8 mouse cellular contexts compared by ENCODE assay signal in the genomic region with DNA sequence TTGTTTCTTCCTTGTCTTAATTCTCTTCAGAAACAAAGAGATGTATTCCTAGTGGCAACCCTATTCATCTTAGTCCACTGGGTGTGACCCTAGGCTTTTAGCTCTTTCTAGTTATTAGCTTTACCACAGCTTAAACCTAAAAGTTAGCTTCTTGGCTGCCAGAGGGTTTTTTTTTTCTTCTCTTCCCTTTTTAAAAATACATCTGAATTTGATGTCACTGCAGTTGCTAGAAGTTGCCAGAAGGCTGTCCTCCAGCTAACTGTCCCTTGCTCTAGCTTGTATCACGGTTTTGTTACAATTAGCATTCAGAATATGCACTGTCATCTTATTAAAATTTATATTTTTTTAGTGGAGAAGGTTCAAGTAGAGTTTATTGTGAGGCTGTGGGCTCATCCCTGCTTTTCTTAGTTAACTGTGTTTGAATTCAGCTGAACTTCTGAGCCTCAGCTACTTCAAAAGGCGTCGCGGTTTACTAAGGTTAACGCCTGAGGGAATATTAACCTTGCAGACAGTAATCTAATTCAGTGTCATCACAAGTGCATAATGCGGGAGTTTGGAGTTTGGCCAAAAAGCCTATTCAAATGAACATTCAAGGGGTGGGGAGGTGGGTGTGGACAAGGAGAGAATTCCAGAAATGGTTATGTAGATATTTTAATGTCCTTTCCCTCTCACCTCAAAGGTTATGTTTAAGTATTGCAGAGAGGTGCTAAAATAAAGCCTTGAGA. TPM values are rescaled to one million over a fixed set of nuclear protein-coding genes. Genes with fewer than 3 reads are reported as not detected.
DNase-seq lines count a peak whose midpoint lies in the region; ATAC-seq lines count a peak whose summit lies in the region.

No protein-coding gene starts in this region.

- 77% methylated on average over 6 of the region's 6 CpGs for WGBS in neural tube, embryonic 11.5 days
- 75% methylated on average over 6 of the region's 6 CpGs for WGBS in forebrain, embryonic 10.5 days
- WGBS in neural tube, embryonic 15.5 days: 26% methylated on average over 6 of the region's 6 CpGs

- H3K36me3 ChIP-seq in neural tube, embryonic 11.5 days (ENCODE audit: control insufficient read depth, insufficient read depth, low read length): no peaks in the 10 kb centered on the region
- peaks cover 10% of the 10 kb centered on the region for H3K36me3 ChIP-seq in forebrain, embryonic 10.5 days (replicated peaks)
- no peaks in the 10 kb centered on the region for H3K36me3 ChIP-seq in neural tube, embryonic 15.5 days

- DNase-seq in neural tube, embryonic 11.5 days (ENCODE audit: low spot score): no peak
- DNase-seq in neural tube, embryonic 10.5 days (ENCODE audit: extremely low spot score, low spot score): no peak
- DNase-seq in forebrain, embryonic 10.5 days (ENCODE audit: extremely low spot score, low spot score): no peak
- DNase-seq in kidney, postnatal 14 days: peak; percentile 72
- DNase-seq in ovary, postnatal 14 days (ENCODE audit: low spot score): no peak
- no peak for DNase-seq in layer of hippocampus, adult 9-10 months (ENCODE audit: low spot score)
- no peak for DNase-seq in thymus, postnatal 0 days (ENCODE audit: low spot score)

- peaks cover 8% of the 10 kb centered on the region for H3K4me1 ChIP-seq in neural tube, embryonic 11.5 days (ENCODE audit: control insufficient read depth, insufficient read depth, low read length)
- H3K4me1 ChIP-seq in forebrain, embryonic 10.5 days: peaks cover 25% of the 10 kb centered on the region
- peaks cover 28% of the 10 kb centered on the region for H3K4me1 ChIP-seq in neural tube, embryonic 15.5 days

- H3K4me3 ChIP-seq in neural tube, embryonic 11.5 days (ENCODE audit: low read depth, low read length): peak overlapping the region; percentile 96
- H3K4me3 ChIP-seq in forebrain, embryonic 10.5 days: peak overlapping the region; percentile 93
- peak overlapping the region; percentile 88 for H3K4me3 ChIP-seq in neural tube, embryonic 15.5 days (replicated peaks)

- no peak overlapping the region for H3K27ac ChIP-seq in neural tube, embryonic 11.5 days (ENCODE audit: low read depth, low read length)
- peak overlapping the region; percentile 98 for H3K27ac ChIP-seq in forebrain, embryonic 10.5 days
- H3K27ac ChIP-seq in neural tube, embryonic 15.5 days (replicated peaks): peak overlapping the region; percentile 97

- H3K9me3 ChIP-seq in neural tube, embryonic 11.5 days (ENCODE audit: control insufficient read depth, low read length): no peaks in the 10 kb centered on the region
- H3K9me3 ChIP-seq in forebrain, embryonic 10.5 days: no peaks in the 10 kb centered on the region
- no peaks in the 10 kb centered on the region for H3K9me3 ChIP-seq in neural tube, embryonic 15.5 days (replicated peaks)

- peak overlapping the region; percentile 66 for H3K4me2 ChIP-seq in neural tube, embryonic 11.5 days (ENCODE audit: low read depth)
- peak overlapping the region; percentile 83 for H3K4me2 ChIP-seq in neural tube, embryonic 15.5 days

- no peaks in the 10 kb centered on the region for H3K27me3 ChIP-seq in neural tube, embryonic 11.5 days (ENCODE audit: control insufficient read depth, insufficient read depth, low read length)
- no peaks in the 10 kb centered on the region for H3K27me3 ChIP-seq in forebrain, embryonic 10.5 days (ENCODE audit: poor library complexity, severe bottlenecking)
- no peaks in the 10 kb centered on the region for H3K27me3 ChIP-seq in neural tube, embryonic 15.5 days (replicated peaks)

- no peak for ATAC-seq in neural tube, embryonic 11.5 days (ENCODE audit: insufficient read depth, low FRiP score, low TSS enrichment)
- ATAC-seq in neural tube, embryonic 15.5 days (ENCODE audit: low FRiP score): no peak

- H3K9ac ChIP-seq in neural tube, embryonic 11.5 days (ENCODE audit: low read length): peak overlapping the region; percentile 98; the same call in 1 of the 2 replicates
- H3K9ac ChIP-seq in neural tube, embryonic 15.5 days (replicated peaks): peak overlapping the region; percentile 79

RNA-seq across cellular contexts. Expression of a gene that starts 1.3 kb away (rescaled TPM):
- 45.4 and 46.5 TPM in 2 replicates for polyA plus RNA-seq in neural tube, embryonic 11.5 days (2014; fragmentation: Nextera tagmentation; extraction: Ambion mirVana)
- polyA plus RNA-seq in forebrain, embryonic 10.5 days (2016; fragmentation: Nextera tagmentation; extraction: Ambion mirVana): 44.7 and 45.2 TPM in 2 replicates
- polyA plus RNA-seq in neural tube, embryonic 15.5 days (2015; fragmentation: Nextera tagmentation; extraction: Ambion mirVana): 43.3 and 50.0 TPM in 2 replicates
- 55.0 and 59.5 TPM in 2 replicates for polyA plus RNA-seq in thymus, postnatal 0 days (2015; fragmentation: Nextera tagmentation; extraction: Ambion mirVana)
